Mouse (Mus musculus): ENCODE data around the gene Aldoart1.

Aldoart1 gene

GRCm38 (mm10) chr4:72852534-72852933 lies at the start of gene Aldoart1:
Gene Aldoart1 (minus strand): TSS chr4:72852634.
- in situ Hi-C loops (cut with MboI, MseI) = loop anchor here (5.0 kb wide), 1 partner anchor 580 kb away; no protein-coding TSS in a partner anchor

GRCm38 (mm10) chr4:72901566-72901965 lies 49.1 kb upstream of the Aldoart1 start:
- in situ Hi-C loops (cut with MboI, MseI) = no loop called here

GRCm38 (mm10) chr4:72865371-72866075 lies 13.1 kb upstream of the Aldoart1 start:
- in situ Hi-C loops (cut with MboI, MseI) = no loop called here

- in situ Hi-C loops (cut with MboI, MseI) = no loop called here
These were observed 8.2 kb downstream of the Aldoart1 start for GRCm38 (mm10) chr4:72844276-72844675.

- in situ Hi-C loops (cut with MboI, MseI) = no loop called here
These were observed 9.4 kb downstream of the Aldoart1 start for GRCm38 (mm10) chr4:72843025-72843424.

- in situ Hi-C loops (cut with MboI, MseI) = loop anchor here (10.0 kb wide), 1 partner anchor 1272 kb away; no protein-coding TSS in a partner anchor
These were observed 16.0 kb downstream of the Aldoart1 start for GRCm38 (mm10) chr4:72836430-72836829.

- in situ Hi-C loops (cut with MboI, MseI) = loop anchor here (10.0 kb wide), 1 partner anchor 1271 kb away; no protein-coding TSS in a partner anchor
These were observed 17.0 kb downstream of the Aldoart1 start for GRCm38 (mm10) chr4:72835400-72835799.

- in situ Hi-C loops (cut with MboI, MseI) = no loop called here
These were observed 51.6 kb downstream of the Aldoart1 start for GRCm38 (mm10) chr4:72800816-72801215.

Data from T-helper 1 cell (primary cell).